In the genomic region with DNA sequence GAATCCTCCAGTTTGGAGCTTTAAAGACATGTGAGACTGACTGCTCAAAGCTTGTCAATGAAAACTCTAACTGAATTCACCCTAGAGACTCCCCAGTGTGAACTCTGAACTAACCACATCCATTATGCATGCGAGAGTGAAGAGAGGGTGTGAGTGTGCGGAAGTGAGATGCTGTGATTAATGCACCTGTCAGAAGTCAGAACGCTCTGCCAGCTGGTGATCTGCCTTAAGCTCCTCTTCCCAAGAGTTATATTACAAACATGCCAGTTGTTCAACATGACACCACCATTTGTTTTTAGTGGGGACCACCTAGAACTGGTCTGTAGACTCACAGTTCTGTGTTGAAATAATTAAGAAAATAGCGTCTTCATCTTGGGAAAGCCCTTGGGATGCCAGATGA, we compare ENCODE assay signal across 15 mouse cellular contexts.
DNase-seq lines count a peak whose midpoint lies in the region; ATAC-seq lines count a peak whose summit lies in the region.
"Had no signal": no experiment of that assay in that cellular context is flagged by ENCODE, and none has a peak within 500 bp of the region (broad histone marks: within the 10 kb centered on the region; RNA-seq: fewer than 3 reads in every experiment).

No protein-coding gene starts in this region.

- no peak overlapping the region for H3K4me3 ChIP-seq in limb, embryonic 13.5 days
- H3K4me3 ChIP-seq in limb, embryonic 10.5 days: no peak overlapping the region
- H3K4me3 ChIP-seq in hindbrain, embryonic 11.5 days (ENCODE audit: low read depth, low read length): no peak overlapping the region
- H3K4me3 ChIP-seq in neural tube, embryonic 11.5 days (ENCODE audit: low read depth, low read length): no peak overlapping the region
- H3K4me3 ChIP-seq: embryonic facial prominence, embryonic 13.5 days; limb, embryonic 12.5 days; stomach, embryonic 15.5 days had no signal

- no peaks in the 10 kb centered on the region for H3K4me1 ChIP-seq in limb, embryonic 13.5 days
- H3K4me1 ChIP-seq in limb, embryonic 10.5 days: peaks cover 20% of the 10 kb centered on the region; the same call in 1 of the 2 replicates
- peaks cover 3% of the 10 kb centered on the region; the same call in 1 of the 2 replicates for H3K4me1 ChIP-seq in hindbrain, embryonic 11.5 days (replicated peaks; ENCODE audit: control insufficient read depth, insufficient read depth, low read length)
- H3K4me1 ChIP-seq in neural tube, embryonic 11.5 days (ENCODE audit: control insufficient read depth, insufficient read depth, low read length): 0 out of 2 replicates have a peak, but pooled peaks cover 3% of the 10 kb centered on the region
- H3K4me1 ChIP-seq: limb, embryonic 12.5 days; stomach, embryonic 15.5 days had no signal

- 23% methylated on average over 4 of the region's 4 CpGs for whole genome bisulfite sequencing in limb, embryonic 13.5 days
- 31% methylated on average over 4 of the region's 4 CpGs for WGBS in limb, embryonic 10.5 days
- 25% methylated on average over 4 of the region's 4 CpGs for WGBS in hindbrain, embryonic 11.5 days
- 12% methylated on average over 4 of the region's 4 CpGs for WGBS in neural tube, embryonic 11.5 days

- peak; percentile 40; the same call in 1 of the 2 replicates for ATAC-seq in limb, embryonic 13.5 days (ENCODE audit: low FRiP score, low read depth)
- peak; percentile 87 for ATAC-seq in hindbrain, embryonic 11.5 days (ENCODE audit: low FRiP score)
- peak; percentile 65 for ATAC-seq in neural tube, embryonic 11.5 days (ENCODE audit: insufficient read depth, low FRiP score, low TSS enrichment)

- DNase-seq in limb, embryonic 10.5 days (ENCODE audit: low spot score): no peak
- DNase-seq in R1 (ENCODE audit: low read depth, low spot score) (peak; percentile 47), MN1 (ENCODE audit: low spot score) (no peak)
- peak; percentile 66 for DNase-seq in hindbrain, embryonic 11.5 days (ENCODE audit: low spot score)
- DNase-seq in neural tube, embryonic 11.5 days (ENCODE audit: low spot score): peak; percentile 52
- no peak for DNase-seq in right cerebral cortex, postnatal 10 days (ENCODE audit: low spot score in 2 of 2)
- DNase-seq: cerebellum, adult 18-20 months; kidney, postnatal 36 days; layer of hippocampus, postnatal 36 days; lung, embryonic 14.5 days; thymus, postnatal 4 days had no signal

- H3K27me3 ChIP-seq in limb, embryonic 13.5 days: no peaks in the 10 kb centered on the region
- no peaks in the 10 kb centered on the region; the same call in 1 of the 2 replicates for H3K27me3 ChIP-seq in limb, embryonic 10.5 days (ENCODE audit: low read depth, poor library complexity, severe bottlenecking)
- no peaks in the 10 kb centered on the region for H3K27me3 ChIP-seq in hindbrain, embryonic 11.5 days (ENCODE audit: control insufficient read depth, insufficient read depth, low read length)
- no peaks in the 10 kb centered on the region for H3K27me3 ChIP-seq in neural tube, embryonic 11.5 days (ENCODE audit: control insufficient read depth, insufficient read depth, low read length)
- H3K27me3 ChIP-seq: limb, embryonic 12.5 days; stomach, embryonic 15.5 days had no signal

- no peak overlapping the region for H3K27ac ChIP-seq in limb, embryonic 13.5 days
- H3K27ac ChIP-seq in limb, embryonic 10.5 days: no peak overlapping the region
- no peak overlapping the region for H3K27ac ChIP-seq in hindbrain, embryonic 11.5 days (ENCODE audit: low read depth, low read length)
- no peak overlapping the region for H3K27ac ChIP-seq in neural tube, embryonic 11.5 days (ENCODE audit: low read depth, low read length)
- H3K27ac ChIP-seq: embryonic facial prominence, embryonic 13.5 days; limb, embryonic 12.5 days; stomach, embryonic 15.5 days had no signal

- H3K4me2 ChIP-seq in limb, embryonic 13.5 days (replicated peaks): no peak overlapping the region
- H3K4me2 ChIP-seq in hindbrain, embryonic 11.5 days (replicated peaks; ENCODE audit: low read depth, low read length): no peak overlapping the region
- H3K4me2 ChIP-seq in neural tube, embryonic 11.5 days (ENCODE audit: low read depth): no peak overlapping the region
- H3K4me2 ChIP-seq: embryonic facial prominence, embryonic 13.5 days; limb, embryonic 12.5 days; lung, embryonic 14.5 days; stomach, embryonic 15.5 days had no signal

- H3K36me3 ChIP-seq in limb, embryonic 13.5 days: no peaks in the 10 kb centered on the region
- H3K36me3 ChIP-seq in limb, embryonic 10.5 days: no peaks in the 10 kb centered on the region
- H3K36me3 ChIP-seq in hindbrain, embryonic 11.5 days (ENCODE audit: control insufficient read depth, insufficient read depth, low read length): no peaks in the 10 kb centered on the region
- no peaks in the 10 kb centered on the region for H3K36me3 ChIP-seq in neural tube, embryonic 11.5 days (ENCODE audit: control insufficient read depth, insufficient read depth, low read length)
- H3K36me3 ChIP-seq: embryonic facial prominence, embryonic 13.5 days; limb, embryonic 12.5 days; stomach, embryonic 15.5 days had no signal

- H3K9me3 ChIP-seq in limb, embryonic 13.5 days: no peaks in the 10 kb centered on the region
- H3K9me3 ChIP-seq in limb, embryonic 10.5 days (replicated peaks): no peaks in the 10 kb centered on the region
- no peaks in the 10 kb centered on the region for H3K9me3 ChIP-seq in hindbrain, embryonic 11.5 days (ENCODE audit: control insufficient read depth, low read length)
- no peaks in the 10 kb centered on the region for H3K9me3 ChIP-seq in neural tube, embryonic 11.5 days (ENCODE audit: control insufficient read depth, low read length)
- H3K9me3 ChIP-seq: embryonic facial prominence, embryonic 13.5 days; limb, embryonic 12.5 days; stomach, embryonic 15.5 days had no signal

- H3K9ac ChIP-seq in limb, embryonic 13.5 days: no peak overlapping the region
- H3K9ac ChIP-seq in hindbrain, embryonic 11.5 days (ENCODE audit: low read depth, low read length): no peak overlapping the region
- no peak overlapping the region for H3K9ac ChIP-seq in neural tube, embryonic 11.5 days (ENCODE audit: low read length)
- H3K9ac ChIP-seq: embryonic facial prominence, embryonic 13.5 days; limb, embryonic 12.5 days; lung, embryonic 14.5 days; stomach, embryonic 15.5 days had no signal

Comparison
In these comparisons a context has a peak if more than half of its experiments do, and no peak if none do; other contexts are left out.
1. DNase-seq: peak in R1 (single experiment), hindbrain, embryonic 11.5 days (single experiment) and neural tube, embryonic 11.5 days (single experiment); none in limb, embryonic 10.5 days (single experiment), MN1 (single experiment) and right cerebral cortex, postnatal 10 days (0 of 2).
2. Peak in every context shown above with its lines, with median percentiles within 50 percentile points of each other: ATAC-seq.